Mouse (Mus musculus) splenic B cell, adult 2 months (primary cell): ENCODE measurements around the gene Prss32.

Experiments
- DNase-seq: peaks from one replicate; pipeline ENCODE4 v3.0.0-alpha.2; 2011; ENCODE audit warnings: low read depth, low spot score
- H3K27me3 ChIP-seq: 2 replicates; pipeline ENCODE4 v1.6.1; 2012; ENCODE audit warnings: mild to moderate bottlenecking, low read length, moderate library complexity, mixed read lengths; ENCODE audit not compliant: control insufficient read depth, poor library complexity, insufficient read depth, severe bottlenecking
- H3K36me3 ChIP-seq: 2 replicates; pipeline ENCODE4 v1.6.1; 2012; ENCODE audit warnings: mild to moderate bottlenecking, low read length, moderate library complexity, mixed read lengths; ENCODE audit not compliant: control insufficient read depth, poor library complexity, insufficient read depth, severe bottlenecking

The Prss32 gene

DNA sequence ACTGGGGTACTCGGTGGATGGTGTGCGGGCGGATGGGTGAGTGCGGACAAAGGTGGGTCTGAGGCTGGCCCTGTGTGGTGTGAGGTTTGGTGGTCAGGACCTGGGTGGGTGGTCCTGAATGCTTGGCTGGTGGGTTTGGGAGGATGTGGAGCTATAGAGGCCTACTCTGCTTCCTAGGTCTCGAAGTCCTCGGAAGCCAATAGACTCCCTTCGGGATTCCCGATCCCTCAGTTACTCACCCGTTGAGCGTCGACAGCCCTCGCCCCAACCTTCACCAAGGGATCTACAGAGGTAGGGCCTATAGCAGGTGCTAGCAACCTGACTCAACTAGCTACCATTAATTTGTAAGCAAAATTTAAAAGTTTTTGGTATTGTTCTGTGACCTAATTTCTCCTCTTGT is 20.0 kb upstream of the Prss32 start:
- DNase-seq = no peak
- H3K36me3 ChIP-seq = peaks cover 19% of the 10 kb centered on the region
- H3K27me3 ChIP-seq = no peaks in the 10 kb centered on the region

DNA sequence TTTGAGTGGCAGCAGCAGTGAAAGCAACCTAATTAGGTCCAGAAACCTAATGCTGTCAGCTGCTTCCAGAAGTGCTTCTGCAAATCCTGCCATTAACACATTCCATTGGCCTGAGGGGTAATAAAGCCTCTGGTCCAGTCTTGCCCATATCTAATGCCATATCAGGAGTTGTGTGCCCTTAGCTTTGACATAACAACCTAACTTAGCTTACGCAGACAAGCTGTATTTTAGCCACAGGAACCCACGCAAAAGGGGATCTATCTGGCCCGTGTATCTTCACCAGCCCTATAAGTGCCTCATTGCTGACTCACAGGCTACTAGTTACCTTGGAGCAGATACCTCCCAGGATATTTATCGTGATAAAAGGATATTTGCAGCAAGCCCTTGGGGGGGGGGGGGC is 18.1 kb upstream of the Prss32 start:
- H3K36me3 ChIP-seq = peaks cover 15% of the 10 kb centered on the region
- H3K27me3 ChIP-seq = no peaks in the 10 kb centered on the region
- no peak for DNase-seq

DNA sequence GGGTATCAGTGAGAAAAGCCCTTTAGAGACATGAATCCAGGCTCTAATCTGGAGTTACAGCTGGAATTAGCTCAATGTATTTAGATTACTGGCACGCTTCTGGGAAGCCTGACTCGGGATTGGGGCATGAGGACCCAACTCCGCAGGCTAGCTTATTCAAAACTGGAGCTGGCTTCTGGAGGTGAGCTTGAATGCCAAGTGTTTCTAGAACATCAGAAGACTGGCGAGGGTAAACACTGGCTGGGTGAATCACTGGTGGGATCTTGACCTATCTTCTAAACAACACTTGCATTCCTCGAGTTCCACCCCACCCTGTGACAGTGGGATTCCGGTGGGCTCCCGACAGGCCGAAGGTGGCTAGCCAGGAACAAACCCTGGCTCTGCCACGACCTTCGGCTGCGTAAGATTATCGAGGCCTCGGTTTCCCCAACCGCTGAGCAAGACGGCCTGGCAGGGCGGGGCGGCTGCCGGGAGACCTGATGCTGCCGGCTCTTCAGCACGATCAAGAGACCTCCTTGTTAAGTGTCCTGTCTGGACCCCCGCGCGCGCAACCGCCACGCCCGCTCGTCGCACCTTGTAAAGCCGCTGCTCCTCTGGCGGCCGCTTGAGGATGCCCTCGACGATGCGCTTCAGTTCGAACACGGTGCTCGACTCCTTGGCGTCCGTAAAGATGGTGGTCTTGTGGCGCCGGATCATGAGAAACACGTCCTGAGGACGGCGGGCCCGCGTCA is 15.2 kb upstream of the Prss32 start:
- Histone ChIP-seq H3K36me3 (peaks cover 9% of the 10 kb centered on the region), H3K27me3 (no peaks in the 10 kb centered on the region)
- DNase-seq = peak; percentile 68

DNA sequence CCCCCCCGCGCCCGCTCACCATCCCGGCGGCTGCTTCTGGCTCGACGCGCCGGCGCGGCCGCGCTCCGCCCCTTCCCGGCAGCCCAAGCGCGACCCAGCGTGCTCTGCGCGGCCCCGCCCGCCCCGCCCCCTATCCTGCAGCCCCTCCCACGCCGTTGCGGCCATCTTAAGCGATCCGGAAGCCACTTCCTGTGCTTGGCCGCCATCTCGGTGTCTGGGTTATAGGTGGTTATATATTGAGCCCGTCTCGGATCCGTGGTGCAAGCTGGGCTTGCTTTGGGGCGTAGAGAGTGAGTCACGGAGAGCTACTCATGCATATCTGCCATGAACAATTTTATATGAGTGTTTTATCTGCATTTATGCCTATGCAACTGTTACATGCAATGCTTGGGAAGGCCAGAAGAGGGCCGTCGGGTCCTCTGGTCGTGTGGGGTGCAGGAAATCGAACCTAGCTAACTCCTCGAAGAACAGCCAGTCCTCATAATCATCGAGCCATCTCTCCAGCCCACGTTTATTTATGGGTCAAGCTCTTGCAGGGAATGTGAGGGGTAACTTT is 14.5 kb upstream of the Prss32 start, which contains the start of gene Elob:
Gene Elob, minus strand, starts transcription at position 73 of the 556 bp plus-strand sequence.
- DNase-seq = peak; percentile 93
- Histone ChIP-seq H3K27me3 (no peaks in the 10 kb centered on the region), H3K36me3 (peaks cover 6% of the 10 kb centered on the region; the same call in 1 of the 2 replicates)

DNA sequence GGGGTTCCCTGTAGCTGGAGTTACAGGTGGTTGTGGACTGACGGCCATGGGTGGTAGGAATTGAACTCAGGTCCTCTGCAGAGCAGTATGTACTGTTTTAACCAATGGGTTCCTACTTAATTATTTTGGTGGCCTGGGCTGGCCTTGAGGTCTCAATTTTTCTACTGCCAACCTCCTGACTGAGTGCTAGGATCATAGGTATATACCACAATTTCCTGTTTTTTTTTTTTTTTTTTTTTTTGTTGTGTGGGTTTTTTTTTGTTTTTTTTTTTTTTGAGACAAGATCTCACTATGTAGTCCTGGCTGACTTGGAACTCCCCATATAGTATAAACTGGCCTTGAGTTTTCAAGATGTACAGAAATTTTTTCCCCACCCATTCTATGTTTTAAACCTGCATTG is 12.5 kb upstream of the Prss32 start:
- DNase-seq = no peak
- no peaks in the 10 kb centered on the region for H3K27me3 ChIP-seq
- H3K36me3 ChIP-seq = no peaks in the 10 kb centered on the region; the same call in 1 of the 2 replicates

DNA sequence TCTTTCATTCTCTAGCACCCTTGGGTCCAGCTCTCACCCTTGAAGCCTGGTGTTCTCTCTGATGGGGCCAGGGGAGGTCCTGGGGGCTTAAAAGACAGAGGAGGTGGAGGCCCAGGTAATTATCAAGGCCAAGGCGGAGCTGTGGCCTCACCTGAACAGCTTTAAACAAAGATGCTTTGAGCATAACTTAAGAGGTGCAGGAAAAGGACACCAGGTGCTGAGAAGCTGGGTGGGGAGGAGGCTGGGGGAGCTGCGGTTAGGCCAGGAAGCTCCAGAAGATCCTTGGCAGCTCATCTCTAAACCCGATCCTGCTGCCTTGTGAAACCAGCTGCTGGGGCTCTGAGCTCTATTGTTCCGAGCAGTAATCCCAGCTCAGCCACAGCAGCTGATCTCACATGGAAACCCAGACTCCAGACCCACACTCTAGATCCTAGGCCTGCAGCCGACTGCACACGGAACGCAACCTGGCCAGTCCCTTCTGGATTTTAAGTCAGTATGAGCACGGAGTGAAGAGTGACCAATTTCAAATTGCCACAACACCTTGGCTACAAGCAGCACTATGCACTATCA is 7.6 kb upstream of the Prss32 start, which contains the start of gene Prss33:
Gene Prss33, minus strand, starts transcription at position 51 of the 570 bp plus-strand sequence.
- no peaks in the 10 kb centered on the region for H3K36me3 ChIP-seq
- no peaks in the 10 kb centered on the region for H3K27me3 ChIP-seq
- no peak for DNase-seq

DNA sequence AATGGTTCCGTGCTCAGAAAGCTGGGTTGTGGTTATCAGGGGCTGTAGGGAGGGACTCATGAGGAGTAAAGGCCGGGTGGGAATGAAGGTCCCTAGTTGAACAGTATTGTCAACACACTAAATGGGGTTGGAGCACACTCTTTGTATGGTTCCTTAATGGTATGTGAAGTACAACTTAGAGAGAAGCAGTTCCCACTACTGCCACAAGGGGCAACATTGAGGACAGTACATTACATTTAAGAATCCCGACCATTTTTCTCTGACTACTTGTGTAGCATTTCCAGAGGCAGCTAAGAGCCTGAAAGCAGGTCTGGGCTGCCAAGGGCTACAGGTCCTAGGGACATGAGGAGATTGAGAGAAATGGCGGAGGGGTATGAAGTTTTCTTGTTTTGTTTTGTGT is 2.5 kb upstream of the Prss32 start:
- no peaks in the 10 kb centered on the region; the same call in 1 of the 2 replicates for H3K27me3 ChIP-seq
- DNase-seq = peak; percentile 85

DNA sequence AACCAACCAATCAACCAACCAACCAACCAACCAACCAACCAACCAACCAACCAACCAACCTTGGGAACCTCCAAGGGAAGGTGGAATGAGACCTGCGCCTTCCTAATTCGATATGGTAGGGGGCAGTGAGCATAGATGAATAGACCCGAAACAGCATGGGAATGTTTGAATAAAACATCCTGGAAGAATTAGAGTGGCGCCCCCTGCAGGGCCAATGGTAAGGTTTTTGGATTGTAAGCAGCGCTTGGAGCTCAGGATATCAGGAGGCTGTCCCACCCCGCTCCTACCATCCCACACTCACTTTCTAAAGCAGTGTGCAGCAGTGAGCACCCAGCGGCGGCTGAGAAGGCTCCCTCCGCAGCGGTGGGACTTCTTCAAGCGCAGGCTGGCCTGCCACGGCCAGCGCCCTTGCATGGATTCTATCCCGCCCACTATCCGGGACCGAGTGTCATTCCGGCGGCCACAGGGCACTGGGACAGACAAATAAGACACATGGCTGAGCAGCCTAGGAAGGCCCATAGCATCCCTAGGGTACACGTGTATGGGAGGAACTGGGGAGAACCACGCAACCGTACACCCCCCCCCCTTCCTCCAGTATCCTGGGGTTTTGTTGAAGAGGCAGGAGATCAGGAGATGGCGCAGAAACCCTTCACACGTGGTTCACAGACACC is 379 bp upstream of the Prss32 start:
- Histone ChIP-seq H3K27me3 (no peaks in the 10 kb centered on the region; the same call in 1 of the 2 replicates), H3K36me3 (no peaks in the 10 kb centered on the region)
- peak; percentile 22 for DNase-seq

More for the DNA sequence above, 2.5 kb upstream of the Prss32 start:
- no peaks in the 10 kb centered on the region for H3K36me3 ChIP-seq

DNA sequence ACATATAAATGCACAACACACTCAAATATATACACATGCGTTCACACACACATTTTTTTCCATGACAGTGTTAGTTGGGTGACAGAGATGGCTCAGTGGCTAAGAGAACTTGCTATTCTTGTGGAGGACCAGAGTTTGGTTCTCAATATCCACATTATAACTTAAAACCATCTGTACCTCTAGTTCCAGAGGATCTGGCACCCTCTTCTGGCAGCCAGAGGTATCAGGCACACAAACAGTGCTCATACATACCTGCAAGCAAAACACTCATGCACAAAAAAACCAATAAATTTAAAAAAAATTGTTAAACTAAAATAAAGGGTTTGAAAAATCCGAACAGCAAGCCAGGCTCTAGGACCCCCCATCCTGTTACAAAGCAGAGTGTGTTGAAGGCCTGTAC is 6.4 kb downstream of the Prss32 start:
- H3K27me3 ChIP-seq = no peaks in the 10 kb centered on the region
- DNase-seq = peak; percentile 37
- H3K36me3 ChIP-seq = no peaks in the 10 kb centered on the region

DNA sequence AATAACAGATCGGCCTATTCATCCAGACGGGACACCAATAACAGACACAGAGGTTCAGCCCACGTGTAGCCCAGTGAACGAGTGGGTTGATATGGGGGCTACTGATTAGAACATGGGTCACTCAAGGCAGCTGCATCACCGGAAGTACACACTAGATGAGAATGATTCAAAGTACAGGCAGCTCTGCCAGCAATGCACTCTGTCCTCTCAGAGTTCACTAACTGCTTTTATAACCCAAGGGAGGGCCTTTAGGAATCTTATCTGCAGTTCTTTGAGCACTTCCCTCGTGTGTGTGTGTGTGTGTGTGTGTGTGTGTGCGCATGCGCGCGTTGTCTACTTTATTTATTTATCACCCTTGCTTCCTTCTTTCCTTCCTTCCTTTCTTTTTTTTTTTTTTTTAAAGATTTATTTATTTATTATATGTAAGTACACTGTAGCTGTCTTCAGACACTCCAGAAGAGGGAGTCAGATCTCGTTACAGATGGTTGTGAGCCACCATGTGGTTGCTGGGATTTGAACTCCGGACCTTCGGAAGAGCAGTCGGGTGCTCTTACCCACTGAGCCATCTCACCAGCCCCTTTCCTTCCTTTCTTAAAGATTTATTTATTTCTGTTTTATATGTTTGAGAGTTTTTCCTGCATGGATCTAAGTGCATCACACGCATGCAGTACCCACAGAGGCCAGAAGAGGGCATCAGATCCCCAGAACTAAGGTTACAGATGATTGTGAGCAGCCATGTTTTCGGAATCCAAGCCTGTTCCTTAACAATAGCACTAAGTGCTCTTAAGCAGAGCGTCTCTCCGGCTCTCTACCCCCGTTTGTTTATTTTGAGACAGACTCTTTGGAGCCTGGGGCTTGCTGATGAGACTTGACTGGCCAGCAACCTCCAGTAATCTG is 7.4 kb downstream of the Prss32 start:
- H3K36me3 ChIP-seq = no peaks in the 10 kb centered on the region
- no peaks in the 10 kb centered on the region for H3K27me3 ChIP-seq
- DNase-seq = peak; percentile 76

DNA sequence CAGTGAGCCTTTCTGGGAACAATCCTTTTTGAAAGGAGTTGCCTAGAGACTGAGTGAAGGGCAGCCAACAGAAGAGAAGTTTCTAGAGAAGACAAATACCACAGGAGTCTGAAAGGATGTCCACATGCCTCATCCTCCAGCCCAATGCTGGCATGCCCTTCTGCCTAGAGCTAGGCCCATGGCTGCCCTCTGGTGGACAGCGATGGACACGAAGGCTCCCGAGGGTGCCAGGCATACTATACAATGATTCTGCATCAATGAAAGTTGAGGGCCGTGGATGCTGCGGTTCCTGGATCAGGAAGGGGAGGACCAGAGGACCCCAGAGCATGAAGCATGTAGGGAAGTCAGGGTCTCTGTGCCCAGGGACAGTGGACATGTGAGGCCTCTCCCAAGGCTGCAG is 9.6 kb downstream of the Prss32 start:
- no peaks in the 10 kb centered on the region for H3K27me3 ChIP-seq
- H3K36me3 ChIP-seq = no peaks in the 10 kb centered on the region
- DNase-seq = peak; percentile 69

DNA sequence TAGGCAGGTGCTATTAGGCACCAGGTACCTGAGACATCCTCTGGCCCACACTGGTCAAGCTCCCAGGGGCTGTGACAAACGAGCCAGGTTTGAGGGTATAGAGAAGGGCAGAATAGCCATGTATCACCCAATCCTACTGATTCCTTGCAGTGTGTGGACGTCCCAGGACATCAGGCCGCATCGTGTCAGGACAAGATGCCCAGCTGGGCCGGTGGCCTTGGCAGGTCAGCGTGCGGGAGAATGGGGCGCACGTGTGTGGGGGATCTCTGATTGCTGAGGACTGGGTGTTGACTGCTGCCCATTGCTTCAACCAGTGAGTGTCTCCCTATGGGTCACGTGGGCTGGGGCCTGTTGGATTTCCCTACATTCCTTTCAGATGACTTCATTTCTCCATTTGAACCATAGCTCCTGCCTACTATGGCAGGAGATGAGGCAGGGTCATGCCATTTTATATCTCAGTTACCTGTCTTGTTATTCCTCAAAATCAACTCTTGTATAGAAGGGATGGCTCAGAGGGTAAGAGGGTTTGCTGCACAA is 10.6 kb downstream of the Prss32 start:
- Histone ChIP-seq H3K27me3 (no peaks in the 10 kb centered on the region), H3K36me3 (no peaks in the 10 kb centered on the region)
- no peak for DNase-seq

DNA sequence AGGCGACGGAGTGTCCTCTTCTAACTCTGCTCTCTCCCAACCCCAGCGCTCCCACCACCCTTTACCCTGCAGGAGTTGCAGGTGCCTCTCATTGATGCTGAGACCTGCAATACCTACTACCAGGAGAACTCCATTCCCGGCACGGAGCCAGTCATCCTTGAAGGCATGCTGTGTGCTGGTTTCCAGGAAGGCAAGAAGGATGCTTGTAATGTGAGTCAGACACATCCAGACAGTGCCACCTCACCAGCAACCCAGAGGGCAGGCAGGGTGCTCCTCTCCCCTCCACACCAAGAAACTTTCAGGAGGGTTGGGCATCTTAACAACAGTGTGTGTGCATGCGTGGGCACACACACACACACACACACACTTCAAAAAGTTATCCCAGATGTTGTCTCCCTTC is 13.5 kb downstream of the Prss32 start:
- DNase-seq = no peak
- H3K36me3 ChIP-seq = no peaks in the 10 kb centered on the region
- H3K27me3 ChIP-seq = no peaks in the 10 kb centered on the region

DNA sequence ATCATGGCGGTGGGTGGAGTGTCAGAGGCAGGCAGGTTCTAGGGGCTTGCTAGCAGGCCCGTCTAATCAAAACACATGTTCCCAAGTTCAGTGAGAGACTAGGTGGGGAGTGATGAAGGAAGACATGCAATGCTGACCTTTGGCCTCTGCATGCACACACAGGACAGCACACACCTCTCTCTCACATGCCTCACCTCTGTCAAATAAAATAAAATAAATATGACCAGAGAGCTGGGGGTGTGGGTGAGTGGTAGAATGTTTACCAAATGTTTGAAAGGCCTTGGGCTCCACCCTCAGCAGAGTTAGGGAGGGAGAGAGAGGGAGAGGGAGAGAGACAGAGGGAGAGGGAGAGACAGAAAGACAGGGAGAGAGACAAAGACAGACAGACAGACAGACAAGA is 14.3 kb downstream of the Prss32 start:
- no peak for DNase-seq

More for the DNA sequence above, 14.3 kb downstream of the Prss32 start:
- Histone ChIP-seq H3K27me3 (no peaks in the 10 kb centered on the region), H3K36me3 (no peaks in the 10 kb centered on the region)
